Mouse (Mus musculus): ENCODE results near the gene Rab11a. TPM values are rescaled to one million over a fixed set of nuclear protein-coding genes. Genes with fewer than 3 reads are reported as not detected.
"Not testable (repeated sequence)": the region's sequence is repeated elsewhere in the genome, so short reads cannot be mapped to it uniquely, and the experiment has no call there.

Rab11a gene
- total RNA-seq, 2 experiments from 2014 or later = 218 to 290 TPM

DNA sequence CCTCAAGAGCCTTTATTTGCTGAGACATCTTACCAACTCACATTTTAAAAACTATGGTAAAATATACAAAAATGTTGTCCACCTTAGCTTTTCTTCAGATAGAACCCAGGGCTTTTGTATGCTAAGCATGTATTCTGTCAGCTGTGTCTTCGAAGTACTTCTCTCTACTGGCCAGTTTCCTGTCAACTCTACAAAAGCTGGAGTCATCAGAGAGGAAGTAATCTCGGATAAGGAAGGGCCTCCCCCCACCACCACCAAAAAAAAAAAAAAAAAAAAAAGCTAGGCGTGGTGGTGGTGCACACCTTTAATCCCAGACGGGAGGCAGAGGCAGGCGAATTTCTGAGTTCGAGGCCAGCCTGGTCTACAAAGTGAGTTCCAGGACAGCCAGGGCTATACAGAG, 11.8 kb upstream of the Rab11a start:
- no peak for DNase-seq (ENCODE audit: low spot score in 2 of 2)

DNA sequence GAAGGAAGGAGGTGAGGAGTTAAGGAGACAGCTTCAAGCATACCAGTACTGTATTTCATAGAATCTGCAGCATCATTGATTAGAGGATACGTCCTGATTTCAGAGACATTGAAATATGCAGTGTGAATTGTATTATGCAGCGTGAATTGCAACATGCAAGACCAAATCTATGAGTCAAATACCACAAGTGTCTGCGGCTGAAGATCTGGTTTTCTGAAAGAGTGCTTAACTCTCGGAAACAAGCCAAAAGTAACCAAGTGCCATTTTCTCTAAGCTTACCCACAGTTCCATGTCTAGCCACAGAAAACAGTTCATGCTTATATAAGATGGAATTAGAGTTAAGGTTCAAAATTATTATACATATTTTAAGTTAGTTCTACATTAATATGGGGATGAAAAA, 10.2 kb upstream of the Rab11a start:
- DNase-seq (ENCODE audit: low spot score in 2 of 2) = no peak

DNA sequence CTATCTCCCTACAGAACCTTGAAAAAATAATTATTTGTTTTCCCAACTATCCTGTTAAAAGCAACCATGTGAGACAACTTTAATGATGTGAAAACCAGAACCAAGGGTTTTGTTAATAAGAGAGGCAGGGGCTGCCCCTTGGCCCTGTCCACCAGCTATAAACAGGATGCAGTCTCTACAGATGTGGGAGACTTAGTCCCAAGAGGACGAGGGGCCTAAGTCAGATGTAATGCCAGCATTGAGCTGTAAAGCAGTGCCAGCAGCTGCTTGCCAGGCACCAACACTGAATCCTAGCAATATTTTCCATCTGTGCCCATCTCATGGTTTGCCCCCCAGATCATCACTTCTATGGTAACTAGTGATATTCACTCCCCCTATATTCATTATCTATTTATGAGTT, 4.9 kb upstream of the Rab11a start:
- DNase-seq (ENCODE audit: low spot score in 2 of 2) = no peak

DNA sequence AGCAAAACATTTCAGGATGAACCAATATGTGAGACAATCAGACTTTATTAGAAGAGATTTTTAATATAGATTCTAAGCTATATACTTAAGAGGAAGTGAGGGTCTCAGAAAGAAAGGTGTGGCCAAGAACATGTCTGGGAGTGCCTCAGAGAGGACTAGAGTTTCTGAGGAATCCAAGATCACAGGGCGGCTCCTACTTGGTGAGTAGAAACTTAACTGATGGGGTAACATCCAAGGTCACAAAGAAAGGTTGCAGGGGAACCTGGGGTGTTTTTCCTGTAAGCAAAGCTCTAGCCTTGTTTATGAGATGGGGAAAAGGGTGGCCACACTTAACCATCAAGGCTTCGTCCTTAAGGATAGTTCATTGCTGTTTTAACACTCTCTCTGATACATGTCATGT, 1.4 kb upstream of the Rab11a start:
- DNase-seq (ENCODE audit: low spot score in 2 of 2) = no peak

DNA sequence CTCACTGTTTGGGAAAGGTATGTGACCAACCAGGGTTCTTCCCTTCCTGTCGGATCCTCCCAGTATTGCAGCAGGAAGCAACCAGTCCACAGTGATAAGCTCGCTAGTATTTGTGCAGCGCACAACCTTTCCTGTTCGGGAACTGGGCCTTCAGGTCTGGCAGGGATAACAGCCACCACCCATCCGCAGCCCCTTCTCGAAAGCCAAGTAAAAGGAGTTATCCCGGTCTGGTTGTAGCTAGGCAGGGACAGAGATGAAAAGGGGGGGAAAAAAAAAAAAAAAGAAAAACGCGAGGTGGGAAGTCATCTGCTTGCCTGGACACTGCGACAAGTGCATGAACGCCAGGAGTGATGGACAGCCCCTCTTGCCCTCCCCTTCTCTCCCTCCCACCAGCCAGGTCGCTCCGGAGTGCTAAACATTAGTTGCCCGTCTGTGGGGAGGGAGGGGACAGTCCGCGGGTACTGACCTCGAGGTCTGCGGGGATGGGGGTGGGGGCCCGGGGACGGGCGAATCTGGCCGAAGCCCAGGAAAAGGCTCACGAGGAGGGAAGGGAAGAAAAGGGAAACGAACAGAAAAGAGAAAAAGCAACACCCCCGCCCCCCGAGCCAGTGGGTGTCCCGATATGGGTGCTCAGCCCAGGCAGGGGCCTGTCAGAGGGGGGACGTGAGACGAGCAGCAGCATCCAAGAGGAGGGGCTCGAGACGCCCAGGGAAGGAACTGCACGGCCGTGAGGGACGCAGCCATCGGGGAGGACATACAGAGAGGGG, 736 bp downstream of the Rab11a start:
- peak; percentile 52 to 59 for DNase-seq (ENCODE audit: low spot score in 2 of 2)

- no peak for DNase-seq (ENCODE audit: low spot score in 2 of 2)
These were observed 1.4 kb downstream of the Rab11a start for GRCm38 (mm10) chr9:64736076-64736638.

DNA sequence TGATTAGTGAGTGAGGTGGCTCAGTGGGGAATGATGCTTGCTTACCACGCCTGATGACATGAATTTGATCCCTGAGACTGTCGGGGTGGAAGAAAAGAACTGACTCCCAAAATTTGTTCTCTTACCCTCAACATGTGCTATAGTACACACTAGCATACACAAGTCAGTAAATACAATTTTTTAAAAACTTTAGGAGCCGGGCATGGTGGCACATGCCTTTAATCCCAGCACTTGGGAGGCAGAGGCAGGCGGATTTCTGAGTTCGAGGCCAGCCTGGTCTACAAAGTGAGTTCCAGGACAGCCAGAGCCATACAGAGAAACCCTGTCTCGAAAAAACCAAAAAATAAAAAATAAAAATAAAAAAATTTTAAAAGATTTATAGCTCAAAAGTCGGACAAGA, 2.6 kb downstream of the Rab11a start:
- not testable (repeated sequence) for DNase-seq (ENCODE audit: low spot score in 2 of 2)

GRCm38 (mm10) chr9:64734166-64734565, 3.4 kb downstream of the Rab11a start:
- no peak for DNase-seq (ENCODE audit: low spot score in 2 of 2)

- DNase-seq (ENCODE audit: low spot score in 2 of 2) = no peak
These were observed 6.5 kb downstream of the Rab11a start for GRCm38 (mm10) chr9:64731029-64731560.

- no peak for DNase-seq (ENCODE audit: low spot score in 2 of 2)
These were observed 11.1 kb downstream of the Rab11a start for GRCm38 (mm10) chr9:64726454-64726853.

DNA sequence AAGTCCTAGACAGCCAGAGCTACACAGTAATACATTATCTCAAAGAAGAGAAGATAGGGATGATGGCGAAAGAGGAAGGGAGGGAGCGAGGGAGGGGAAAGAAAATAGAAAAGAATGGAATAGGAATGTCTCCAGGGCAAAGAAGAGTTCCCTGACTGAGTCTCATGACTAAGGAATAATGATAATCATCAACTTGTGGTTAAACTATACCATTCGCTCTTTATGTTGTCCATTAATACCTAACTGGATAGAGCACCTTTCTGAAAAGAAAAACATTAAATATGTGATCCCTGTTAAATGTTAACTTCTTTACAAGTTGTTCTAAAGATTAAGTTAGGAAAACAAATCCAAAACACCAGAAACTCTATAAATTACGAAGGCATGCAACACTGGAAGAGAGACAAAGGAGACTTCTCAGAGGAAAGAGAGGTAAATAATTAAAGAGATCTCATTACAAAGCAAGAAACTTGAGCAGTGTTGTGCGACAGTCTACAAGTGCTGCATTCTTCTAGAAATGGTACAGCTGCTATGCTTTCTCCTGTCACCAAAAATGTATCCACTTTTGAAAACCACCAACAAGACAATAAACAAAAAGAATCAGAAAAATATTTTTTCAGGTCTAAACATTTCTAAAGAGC, 17.9 kb downstream of the Rab11a start:
- no peak for DNase-seq (ENCODE audit: low spot score in 2 of 2)

DNA sequence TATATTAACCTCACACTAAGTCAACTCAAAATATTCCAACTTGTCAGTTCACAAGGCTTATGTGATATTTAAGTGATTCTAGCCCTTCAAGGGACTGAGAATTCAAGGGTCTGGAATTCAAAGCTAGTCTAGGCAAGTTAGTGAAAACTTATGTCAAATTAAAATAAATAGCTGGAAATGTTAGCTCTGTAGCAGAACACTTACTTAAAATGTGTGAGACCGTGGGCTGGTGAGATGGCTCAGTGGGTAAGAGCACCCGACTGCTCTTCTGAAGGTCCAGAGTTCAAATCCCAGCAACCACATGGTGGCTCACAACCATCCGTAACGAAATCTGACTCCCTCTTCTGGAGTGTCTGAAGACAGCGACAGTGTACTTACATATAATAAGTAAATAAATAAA, 27.3 kb downstream of the Rab11a start:
- not testable (repeated sequence) for DNase-seq (ENCODE audit: low spot score in 2 of 2)

DNA sequence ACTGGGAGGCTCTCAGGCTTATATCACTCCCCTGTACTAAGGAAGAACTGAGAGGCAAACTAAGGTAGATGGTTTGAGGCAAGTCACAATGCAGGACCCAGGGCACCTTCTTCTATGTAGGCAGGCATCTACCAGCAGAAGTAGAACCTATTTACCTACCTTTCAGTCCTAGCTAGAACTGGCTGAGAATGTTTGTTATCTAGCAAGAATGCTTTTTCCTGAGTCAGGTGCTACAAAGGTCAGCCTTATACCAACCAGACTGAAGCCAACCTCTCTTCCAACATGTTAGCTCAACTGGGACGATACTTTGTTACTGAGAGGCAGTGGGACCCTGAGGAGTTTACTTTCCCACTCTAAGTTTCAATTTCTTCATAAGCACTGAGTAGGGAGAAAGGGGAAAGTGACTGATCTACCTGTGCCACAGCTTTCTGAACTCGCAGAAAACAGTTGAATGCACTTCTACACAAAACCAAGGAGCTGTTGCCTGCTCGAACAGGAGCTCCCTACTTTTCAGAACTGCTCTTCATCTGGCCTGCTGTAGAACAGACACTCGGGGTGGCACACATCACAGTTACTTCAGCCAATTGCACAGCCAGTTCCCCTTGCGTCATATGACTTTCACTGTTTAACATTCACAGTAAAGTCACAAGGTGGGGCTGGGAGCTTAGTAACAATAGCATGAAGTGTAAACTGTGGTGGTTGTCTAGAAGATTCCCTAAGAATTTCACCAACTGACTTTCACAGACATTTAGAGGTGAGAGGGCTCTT, 33.3 kb downstream of the Rab11a start:
- DNase-seq (ENCODE audit: low spot score in 2 of 2) = no peak

DNA sequence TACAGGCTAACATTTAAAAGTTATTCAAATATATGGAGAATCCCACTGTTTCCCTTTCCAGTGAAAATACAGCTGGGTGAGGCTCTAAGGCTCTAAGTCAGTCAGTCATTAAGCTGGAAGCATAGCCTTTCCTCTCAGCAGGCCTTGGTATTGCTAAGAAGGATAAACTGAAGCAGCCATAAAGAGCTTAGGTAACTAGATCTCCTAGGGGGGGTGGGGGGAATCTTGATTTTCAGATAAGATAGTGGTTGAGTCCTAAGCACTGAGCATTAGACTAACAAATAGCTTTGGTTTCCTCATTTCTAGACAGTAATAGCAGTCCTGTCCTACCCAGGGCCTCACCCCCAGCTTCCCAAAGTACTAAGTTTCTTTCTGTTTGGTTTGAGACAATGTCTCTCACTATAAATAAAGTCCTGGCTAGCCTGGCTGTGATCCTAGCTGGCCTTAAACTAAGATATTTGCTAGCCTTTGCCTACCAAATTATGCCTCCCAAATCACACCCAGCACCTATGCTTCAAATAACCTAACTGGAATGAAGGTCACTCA, 34.1 kb downstream of the Rab11a start:
- DNase-seq (ENCODE audit: low spot score in 2 of 2) = no peak

DNA sequence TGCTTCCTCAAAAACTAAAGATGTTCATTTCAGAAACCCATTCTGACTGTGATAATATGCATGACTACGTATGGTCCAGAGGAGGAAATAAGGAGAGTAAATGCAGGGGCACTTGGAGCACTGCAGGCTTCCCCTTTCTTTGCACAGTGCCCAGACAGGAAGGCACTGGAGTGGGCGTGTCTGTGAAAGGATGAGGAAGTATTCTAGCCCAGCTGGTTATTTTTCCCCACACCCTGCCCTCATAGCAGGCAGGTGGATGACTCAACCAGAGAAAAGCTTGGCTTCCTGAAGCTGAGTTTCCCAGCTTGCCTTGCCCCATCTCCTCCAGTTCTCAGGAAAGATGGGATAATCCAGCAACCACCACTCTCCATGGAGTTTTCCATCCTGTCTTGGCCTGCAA, 34.6 kb downstream of the Rab11a start:
- no peak for DNase-seq (ENCODE audit: low spot score in 2 of 2)

- no peak for DNase-seq (ENCODE audit: low spot score in 2 of 2)
These were observed 35.2 kb downstream of the Rab11a start for GRCm38 (mm10) chr9:64702391-64702790.

DNA sequence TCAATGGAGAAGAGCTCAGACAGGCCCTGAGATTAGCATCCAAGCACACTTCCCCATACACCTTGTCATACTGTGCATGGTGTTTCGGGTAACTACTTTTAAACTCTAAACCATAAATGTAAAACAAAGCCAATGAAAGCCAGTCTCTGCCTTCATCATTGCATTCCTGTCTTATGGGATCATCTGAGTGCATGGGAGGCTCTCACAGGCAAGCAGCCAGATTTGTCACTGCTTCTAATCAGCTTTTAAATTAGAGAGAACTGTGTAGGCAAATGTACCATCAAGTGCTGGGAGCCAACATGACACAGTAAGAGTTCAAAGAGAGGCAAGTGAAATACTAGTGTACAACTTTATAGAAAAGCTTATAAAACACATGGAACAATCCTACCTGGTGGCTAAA, 35.9 kb downstream of the Rab11a start:
- DNase-seq (ENCODE audit: low spot score in 2 of 2) = no peak

- no peak for DNase-seq (ENCODE audit: low spot score in 2 of 2)
These were observed 36.9 kb downstream of the Rab11a start for GRCm38 (mm10) chr9:64700451-64701311.

- no peak for DNase-seq (ENCODE audit: low spot score in 2 of 2)
These were observed 39.0 kb downstream of the Rab11a start for GRCm38 (mm10) chr9:64698586-64698985.

- DNase-seq (ENCODE audit: low spot score in 2 of 2) = no peak
These were observed 39.9 kb downstream of the Rab11a start for GRCm38 (mm10) chr9:64697677-64698076.
